Mouse (Mus musculus): ENCODE measurements around the gene Gm973. TPM values are rescaled to one million over a fixed set of nuclear protein-coding genes. Genes with fewer than 3 reads are reported as not detected.

Gene Gm973
- polyA plus RNA-seq (2015; fragmentation: Nextera tagmentation; extraction: Ambion mirVana) = 0.56 and 1.7 TPM in 2 replicates

DNA sequence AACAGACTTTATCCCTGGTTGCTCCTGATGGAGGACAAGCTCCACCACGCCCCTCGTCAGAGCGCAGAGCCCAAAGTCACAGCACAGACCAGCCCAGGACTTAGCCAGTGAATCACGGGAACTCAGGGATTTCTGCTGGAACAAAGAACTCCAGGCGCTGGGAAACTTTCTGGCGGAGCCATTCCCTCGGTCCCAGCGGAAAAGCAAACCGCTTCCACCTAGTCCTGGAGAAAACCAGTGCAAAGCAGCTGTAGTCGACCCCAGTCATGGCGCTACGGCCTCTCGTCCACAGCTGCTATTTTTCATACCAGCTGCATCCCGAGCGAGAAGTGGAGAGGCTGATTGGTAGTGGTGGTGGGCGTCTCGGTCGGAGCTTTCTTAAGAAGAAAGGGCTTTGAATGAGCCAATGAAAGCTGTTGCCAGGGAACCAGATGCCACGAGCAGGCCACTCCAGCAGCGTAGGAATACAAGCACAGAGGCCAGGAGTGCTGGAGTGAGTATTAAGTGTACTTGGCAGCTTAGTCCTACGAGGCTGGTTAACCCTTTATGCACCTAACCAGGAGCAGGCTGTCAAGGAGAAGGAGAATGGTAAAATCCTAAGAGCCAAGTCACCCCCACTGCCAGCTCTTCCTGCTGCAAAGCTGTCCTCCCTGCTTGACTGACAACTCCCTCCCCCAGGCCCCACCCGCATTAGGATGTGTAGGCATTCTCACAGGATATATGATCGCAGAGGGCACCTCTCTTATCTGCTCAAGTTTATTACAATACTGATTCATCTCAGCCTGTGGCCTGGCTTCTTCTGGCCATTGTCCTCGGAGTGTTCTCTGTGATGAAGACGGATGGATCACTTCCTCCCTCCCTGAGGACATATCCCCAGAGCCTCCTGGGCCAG is at the start of gene Gm973:
Gene Gm973 (plus strand): TSS at position 239 of the 892 bp plus-strand sequence.

DNA sequence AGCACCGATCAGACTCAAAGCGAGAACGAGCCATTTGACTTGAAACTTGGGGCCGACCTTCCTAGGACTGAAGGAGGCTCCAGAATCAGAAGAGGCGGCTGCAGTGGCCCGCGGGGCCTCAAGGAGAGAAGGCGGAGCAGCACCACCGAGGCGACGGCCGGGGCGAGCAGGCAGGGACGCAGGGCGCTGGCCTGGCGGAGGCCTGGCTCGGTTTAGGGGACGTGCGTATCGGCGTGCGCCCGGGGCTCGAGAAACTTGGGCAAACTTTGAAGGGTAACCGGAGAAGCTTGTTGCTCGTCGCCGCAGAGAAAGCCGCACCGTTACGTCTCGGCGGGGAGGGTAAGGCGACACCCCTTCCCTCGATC is 33.8 kb upstream of the Gm973 start, which contains the start of gene Fzd7:
Gene Fzd7 (plus strand): TSS at position 94 of the 365 bp plus-strand sequence.

DNA sequence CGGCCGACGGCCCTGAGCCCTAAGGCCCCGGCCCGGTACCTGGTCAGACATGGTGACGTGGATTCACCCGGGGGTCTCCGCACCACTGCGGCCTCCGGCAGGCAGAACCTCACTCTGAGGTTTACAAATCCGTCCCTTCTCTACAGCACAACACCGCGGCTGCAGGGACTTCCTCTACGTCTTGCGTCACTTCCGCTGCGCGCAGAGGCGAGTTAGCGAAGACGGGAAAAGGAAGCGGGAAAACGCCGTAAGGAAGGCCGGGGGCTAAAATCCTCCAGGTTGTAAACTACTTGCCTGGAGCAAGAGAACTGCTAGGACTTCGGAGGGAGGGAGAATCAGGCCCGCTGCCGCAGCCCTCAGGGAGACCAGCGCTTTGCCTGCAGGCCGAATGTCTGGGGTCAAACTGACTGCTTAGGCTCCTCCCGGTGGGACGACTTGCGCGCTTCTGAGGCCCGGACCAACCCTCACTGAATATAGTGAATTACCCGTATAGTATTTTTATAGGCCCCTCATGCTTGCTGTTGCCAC is 154.6 kb downstream of the Gm973 start, which contains the start of gene Sumo1:
Gene Sumo1 (minus strand): TSS at position 194 of the 528 bp plus-strand sequence.

DNA sequence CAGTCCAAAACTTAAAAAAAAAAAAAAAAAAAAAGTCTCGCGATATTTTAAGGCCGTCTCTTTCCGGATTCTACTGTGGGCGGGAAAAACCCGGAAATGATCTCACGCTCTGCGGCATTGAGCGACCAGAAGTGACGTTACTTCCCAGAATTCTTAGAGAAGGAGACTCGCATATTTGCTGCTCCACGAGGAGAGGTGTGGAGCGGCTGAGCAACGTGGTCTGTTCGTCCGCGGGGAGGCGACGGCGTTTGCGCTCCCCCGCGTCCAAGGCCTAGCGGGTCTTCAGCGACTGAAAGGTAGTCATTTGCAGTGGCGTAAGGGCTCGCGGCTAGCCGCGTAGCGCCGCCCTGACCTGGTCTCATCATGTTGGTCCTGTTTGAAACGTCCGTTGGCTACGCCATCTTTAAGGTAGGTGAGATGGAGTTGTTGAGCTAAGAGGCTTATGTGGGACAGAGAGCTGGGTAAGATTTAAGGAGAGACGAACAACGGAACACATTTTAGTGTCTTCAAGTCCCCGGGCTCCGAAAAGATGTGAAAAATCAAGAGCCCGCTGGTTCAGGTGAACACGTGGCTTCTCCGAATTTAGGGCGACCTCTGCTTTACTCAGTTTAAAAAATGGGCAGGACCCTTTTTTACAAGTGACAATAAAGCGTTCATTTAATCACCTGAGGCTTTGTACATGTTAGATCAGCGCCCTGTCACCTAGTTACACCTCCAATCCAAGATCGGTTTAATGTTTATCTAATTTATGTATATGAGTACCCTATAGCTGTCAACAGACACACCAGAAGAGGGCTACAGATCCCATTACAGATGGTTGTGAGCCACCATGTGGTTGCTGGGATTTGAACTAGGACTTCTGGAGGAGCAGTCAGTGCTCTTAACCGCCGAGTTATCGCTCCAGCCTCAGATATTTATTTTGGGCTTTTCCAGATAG is 169.0 kb downstream of the Gm973 start, which contains the start of gene Nop58:
Gene Nop58 (plus strand): TSS at position 153 of the 937 bp plus-strand sequence.

Other genes starting within 250 kb of the Gm973 start
- gene Fzd7, start 33.8 kb upstream of the Gm973 start, polyA plus RNA-seq (2015; fragmentation: Nextera tagmentation; extraction: Ambion mirVana) = 7.7 and 8.2 TPM in 2 replicates
- 207 and 208 TPM in 2 replicates for gene Sumo1, start 154.6 kb downstream of the Gm973 start, polyA plus RNA-seq (2015; fragmentation: Nextera tagmentation; extraction: Ambion mirVana)
- gene Nop58, start 168.7 kb downstream of the Gm973 start, polyA plus RNA-seq (2015; fragmentation: Nextera tagmentation; extraction: Ambion mirVana) = 86.8 and 88.0 TPM in 2 replicates
- gene Bmpr2, start 247.1 kb downstream of the Gm973 start, polyA plus RNA-seq (2015; fragmentation: Nextera tagmentation; extraction: Ambion mirVana) = 4.0 and 4.9 TPM in 2 replicates

All from skeletal muscle tissue, postnatal 0 days (tissue).